Mouse (Mus musculus): Measurements from ENCODE around the gene Dync1i2. TPM values are rescaled to one million over a fixed set of nuclear protein-coding genes. Genes with fewer than 3 reads are reported as not detected.

Gene Dync1i2
- polyA plus RNA-seq, 1 experiment, result 67.3 TPM

DNA sequence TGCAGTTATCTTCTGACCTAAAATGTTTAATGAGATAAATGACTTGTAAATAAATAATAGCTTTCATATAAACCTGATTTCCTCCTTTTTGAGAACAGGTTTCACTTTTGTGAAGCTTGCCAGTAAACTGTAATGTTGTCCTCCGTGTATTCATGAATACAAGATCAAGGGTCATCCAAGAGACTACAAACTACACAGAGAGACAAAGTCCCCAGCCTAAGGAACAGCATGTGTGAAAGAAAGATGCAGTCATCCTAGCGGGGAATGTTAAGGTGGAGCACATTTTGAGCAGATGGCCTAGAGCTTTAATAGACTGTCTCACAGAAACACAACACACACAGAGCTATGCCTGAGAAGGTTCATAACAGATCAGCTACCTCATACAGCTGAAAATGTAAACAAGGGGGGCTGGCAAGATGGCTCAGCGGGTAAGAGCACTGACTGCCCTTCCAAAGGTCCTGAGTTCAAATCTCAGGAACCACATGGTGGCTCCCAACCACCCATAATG, 90.7 kb downstream of the Dync1i2 start:
- Histone ChIP-seq H3K27me3 (ENCODE audit: control insufficient read depth, insufficient read depth, insufficient read length) (no peaks in the 10 kb centered on the region), H3K36me3 (ENCODE audit: control insufficient read depth, insufficient read depth) (peaks cover 5% of the 10 kb centered on the region), H3K79me2 (ENCODE audit: control insufficient read depth, insufficient read depth) (no peaks in the 10 kb centered on the region), H3ac (ENCODE audit: control insufficient read depth, insufficient read length) (no peak overlapping the region), H3K4me3 (no peak overlapping the region), H3K4me2 (ENCODE audit: low read depth) (no peak overlapping the region)
- TF ChIP-seq MAX (IDR thresholded peaks at IDR 0.05; ENCODE audit: low read depth) (no peak), REST (IDR thresholded peaks at IDR 0.05; ENCODE audit: insufficient read depth, insufficient read length) (no peak), E2F4 (IDR thresholded peaks at IDR 0.05; ENCODE audit: insufficient read depth) (no peak), POLR2AphosphoS2 (IDR thresholded peaks at IDR 0.05; ENCODE audit: insufficient read length, low read depth) (no peak), POLR2A (IDR thresholded peaks at IDR 0.05; ENCODE audit: insufficient read length, low read depth) (no peak), CEBPB (IDR thresholded peaks at IDR 0.05; ENCODE audit: insufficient read depth, poor library complexity, severe bottlenecking) (no peak), SRF (IDR thresholded peaks at IDR 0.05; ENCODE audit: control insufficient read depth, insufficient read length, low read depth) (no peak), TCF12 (IDR thresholded peaks at IDR 0.05; ENCODE audit: insufficient read depth, poor library complexity, severe bottlenecking) (no peak), MYOG (IDR thresholded peaks at IDR 0.05; ENCODE audit: control insufficient read depth in 1 of 3, insufficient read depth in 1 of 3, insufficient read length in 2 of 3, low read depth in 2 of 3) (no peak), TCF3 (IDR thresholded peaks at IDR 0.05; ENCODE audit: insufficient read length, low read depth) (no peak), USF1 (IDR thresholded peaks at IDR 0.05; ENCODE audit: low read depth) (no peak), MYOD1 (IDR thresholded peaks at IDR 0.05; ENCODE audit: control insufficient read depth in 1 of 3, insufficient read length in 2 of 3, low read depth in 2 of 3) (no peak)

DNA sequence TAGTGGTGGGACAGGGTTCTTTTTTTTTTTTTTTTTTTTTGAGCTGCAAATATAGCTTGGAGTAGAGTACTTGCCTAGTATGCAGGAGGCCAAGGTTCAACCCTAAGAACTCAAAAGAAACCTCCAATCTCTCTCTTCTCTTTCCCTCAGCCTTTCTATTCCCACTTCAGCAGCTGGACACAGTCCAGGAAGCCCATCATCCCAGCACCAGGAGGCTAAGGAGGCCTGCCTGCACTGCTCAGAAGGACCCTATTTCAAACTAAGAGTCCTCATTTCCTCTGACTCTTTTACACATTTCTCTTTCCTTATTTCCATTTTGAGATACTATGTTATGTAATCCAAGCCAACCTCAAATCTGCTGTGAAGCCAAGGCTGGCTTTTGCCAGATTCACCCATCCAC, 91.7 kb downstream of the Dync1i2 start:
- H3K27me3 ChIP-seq (ENCODE audit: control insufficient read depth, insufficient read depth, insufficient read length), result no peaks in the 10 kb centered on the region
- peaks cover 5% of the 10 kb centered on the region for H3K36me3 ChIP-seq (ENCODE audit: control insufficient read depth, insufficient read depth)
- H3K4me2 ChIP-seq (ENCODE audit: low read depth), result no peak overlapping the region
- TF ChIP-seq POLR2AphosphoS2 (IDR thresholded peaks at IDR 0.05; ENCODE audit: insufficient read length, low read depth) (no peak), MYOG (IDR thresholded peaks at IDR 0.05; ENCODE audit: control insufficient read depth in 1 of 3, insufficient read depth in 1 of 3, insufficient read length in 2 of 3, low read depth in 2 of 3) (no peak), POLR2A (IDR thresholded peaks at IDR 0.05; ENCODE audit: insufficient read length, low read depth) (no peak)
- H3K79me2 ChIP-seq (ENCODE audit: control insufficient read depth, insufficient read depth), result no peaks in the 10 kb centered on the region
- H3K4me3 ChIP-seq, result no peak overlapping the region
- no peak overlapping the region for H3ac ChIP-seq (ENCODE audit: control insufficient read depth, insufficient read length)

DNA sequence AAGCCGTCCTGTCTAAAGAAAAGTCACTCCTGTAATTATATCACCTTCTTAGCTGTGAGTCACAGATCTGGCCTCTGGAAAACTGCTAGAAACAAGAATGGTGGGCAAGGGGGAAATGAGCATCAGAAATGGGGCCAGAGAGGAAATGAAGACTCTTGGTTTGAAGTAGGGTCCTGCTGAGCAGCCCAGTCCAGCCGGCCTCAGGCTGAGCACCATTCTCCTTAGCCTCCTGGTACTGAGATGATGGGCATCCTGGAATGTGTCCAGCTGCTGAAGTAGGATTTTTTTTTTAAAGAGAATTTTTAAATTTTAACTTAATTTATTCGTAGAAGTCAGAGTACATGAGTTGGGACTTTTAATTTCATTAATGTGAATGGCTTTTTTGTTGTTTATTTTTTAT, 93.3 kb downstream of the Dync1i2 start:
- TF ChIP-seq POLR2A (IDR thresholded peaks at IDR 0.05; ENCODE audit: insufficient read length, low read depth) (no peak), E2F4 (IDR thresholded peaks at IDR 0.05; ENCODE audit: insufficient read depth) (no peak), USF1 (IDR thresholded peaks at IDR 0.05; ENCODE audit: low read depth) (no peak), MYOG (IDR thresholded peaks at IDR 0.05; ENCODE audit: control insufficient read depth in 1 of 3, insufficient read depth in 1 of 3, insufficient read length in 2 of 3, low read depth in 2 of 3) (no peak), TCF3 (IDR thresholded peaks at IDR 0.05; ENCODE audit: insufficient read length, low read depth) (no peak), MYOD1 (IDR thresholded peaks at IDR 0.05; ENCODE audit: control insufficient read depth in 1 of 3, insufficient read length in 2 of 3, low read depth in 2 of 3) (no peak), POLR2AphosphoS2 (IDR thresholded peaks at IDR 0.05; ENCODE audit: insufficient read length, low read depth) (no peak)
- H3K4me3 ChIP-seq, result no peak overlapping the region
- H3K4me2 ChIP-seq (ENCODE audit: low read depth), result no peak overlapping the region
- H3K36me3 ChIP-seq (ENCODE audit: control insufficient read depth, insufficient read depth), result peaks cover 5% of the 10 kb centered on the region
- no peaks in the 10 kb centered on the region for H3K27me3 ChIP-seq (ENCODE audit: control insufficient read depth, insufficient read depth, insufficient read length)
- no peak overlapping the region for H3ac ChIP-seq (ENCODE audit: control insufficient read depth, insufficient read length)
- H3K79me2 ChIP-seq (ENCODE audit: control insufficient read depth, insufficient read depth), result no peaks in the 10 kb centered on the region

DNA sequence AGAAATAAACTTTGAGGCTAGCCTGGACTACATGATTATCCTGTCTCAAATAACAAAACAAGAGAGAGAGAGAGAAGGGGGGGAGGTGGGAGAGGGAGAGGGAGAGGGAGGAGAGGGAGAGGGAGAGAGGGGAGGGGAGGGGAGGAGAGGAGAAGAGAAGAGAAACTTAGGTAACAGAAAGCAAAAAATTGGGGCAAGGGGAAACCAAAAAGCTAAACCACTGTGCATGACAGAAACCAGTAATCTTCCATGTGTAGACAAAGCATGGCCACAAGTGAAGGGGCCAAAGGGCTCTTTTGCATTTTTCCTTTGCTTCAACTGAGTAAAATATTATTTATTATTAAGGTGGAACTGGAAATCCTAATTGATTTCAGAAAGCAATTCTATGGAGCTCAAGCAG, 94.9 kb downstream of the Dync1i2 start:
- Histone ChIP-seq H3ac (ENCODE audit: control insufficient read depth, insufficient read length) (no peak overlapping the region), H3K27me3 (ENCODE audit: control insufficient read depth, insufficient read depth, insufficient read length) (no peaks in the 10 kb centered on the region), H3K4me3 (no peak overlapping the region), H3K4me2 (ENCODE audit: low read depth) (no peak overlapping the region), H3K79me2 (ENCODE audit: control insufficient read depth, insufficient read depth) (no peaks in the 10 kb centered on the region), H3K36me3 (ENCODE audit: control insufficient read depth, insufficient read depth) (peaks cover 5% of the 10 kb centered on the region)
- no peak for TF ChIP-seq MYOG (IDR thresholded peaks at IDR 0.05; ENCODE audit: control insufficient read depth in 1 of 3, insufficient read depth in 1 of 3, insufficient read length in 2 of 3, low read depth in 2 of 3)
- TF ChIP-seq E2F4 (IDR thresholded peaks at IDR 0.05; ENCODE audit: insufficient read depth), result no peak

DNA sequence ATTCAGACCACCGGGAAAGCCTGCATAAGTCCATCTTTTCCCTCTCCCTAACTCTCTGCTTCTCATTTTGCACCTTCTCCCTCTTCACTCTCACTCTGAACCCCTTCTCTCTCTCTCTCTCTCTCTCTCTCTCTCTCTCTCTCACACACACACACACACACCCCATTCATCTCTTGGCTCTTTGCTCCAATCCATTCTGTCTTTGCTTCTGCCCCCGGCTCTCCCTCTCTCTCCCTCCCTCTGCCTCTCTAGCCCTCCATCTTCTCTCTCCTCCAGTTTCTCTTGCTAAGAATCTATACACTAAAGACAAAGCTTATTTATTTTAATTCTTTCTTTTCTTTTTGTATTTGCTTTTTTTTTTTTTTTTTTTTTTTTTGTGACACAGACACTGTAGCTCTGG, 98.2 kb downstream of the Dync1i2 start:
- H3ac ChIP-seq (ENCODE audit: control insufficient read depth, insufficient read length), result no peak overlapping the region
- H3K4me3 ChIP-seq, result no peak overlapping the region
- no peaks in the 10 kb centered on the region for H3K79me2 ChIP-seq (ENCODE audit: control insufficient read depth, insufficient read depth)
- no peak overlapping the region for H3K4me2 ChIP-seq (ENCODE audit: low read depth)
- H3K27me3 ChIP-seq (ENCODE audit: control insufficient read depth, insufficient read depth, insufficient read length), result no peaks in the 10 kb centered on the region
- TF ChIP-seq MYOG (IDR thresholded peaks at IDR 0.05; ENCODE audit: control insufficient read depth in 1 of 3, insufficient read depth in 1 of 3, insufficient read length in 2 of 3, low read depth in 2 of 3) (no peak), POLR2AphosphoS2 (IDR thresholded peaks at IDR 0.05; ENCODE audit: insufficient read length, low read depth) (no peak), TCF12 (IDR thresholded peaks at IDR 0.05; ENCODE audit: insufficient read depth, poor library complexity, severe bottlenecking) (no peak), MAX (IDR thresholded peaks at IDR 0.05; ENCODE audit: low read depth) (no peak), MYOD1 (IDR thresholded peaks at IDR 0.05; ENCODE audit: control insufficient read depth in 1 of 3, insufficient read length in 2 of 3, low read depth in 2 of 3) (no peak), USF1 (IDR thresholded peaks at IDR 0.05; ENCODE audit: low read depth) (no peak), REST (IDR thresholded peaks at IDR 0.05; ENCODE audit: insufficient read depth, insufficient read length) (no peak)
- no peaks in the 10 kb centered on the region for H3K36me3 ChIP-seq (ENCODE audit: control insufficient read depth, insufficient read depth)

All from myocyte (in vitro differentiated cells).